Mouse (Mus musculus): ENCODE measurements at regions not wholly inside any gene's neighbourhood (a gene's known extent, or its start where the extent isn't known, plus 50 kb on each side); places are given as distances from the start of the nearest gene placed in this dataset.

DNA sequence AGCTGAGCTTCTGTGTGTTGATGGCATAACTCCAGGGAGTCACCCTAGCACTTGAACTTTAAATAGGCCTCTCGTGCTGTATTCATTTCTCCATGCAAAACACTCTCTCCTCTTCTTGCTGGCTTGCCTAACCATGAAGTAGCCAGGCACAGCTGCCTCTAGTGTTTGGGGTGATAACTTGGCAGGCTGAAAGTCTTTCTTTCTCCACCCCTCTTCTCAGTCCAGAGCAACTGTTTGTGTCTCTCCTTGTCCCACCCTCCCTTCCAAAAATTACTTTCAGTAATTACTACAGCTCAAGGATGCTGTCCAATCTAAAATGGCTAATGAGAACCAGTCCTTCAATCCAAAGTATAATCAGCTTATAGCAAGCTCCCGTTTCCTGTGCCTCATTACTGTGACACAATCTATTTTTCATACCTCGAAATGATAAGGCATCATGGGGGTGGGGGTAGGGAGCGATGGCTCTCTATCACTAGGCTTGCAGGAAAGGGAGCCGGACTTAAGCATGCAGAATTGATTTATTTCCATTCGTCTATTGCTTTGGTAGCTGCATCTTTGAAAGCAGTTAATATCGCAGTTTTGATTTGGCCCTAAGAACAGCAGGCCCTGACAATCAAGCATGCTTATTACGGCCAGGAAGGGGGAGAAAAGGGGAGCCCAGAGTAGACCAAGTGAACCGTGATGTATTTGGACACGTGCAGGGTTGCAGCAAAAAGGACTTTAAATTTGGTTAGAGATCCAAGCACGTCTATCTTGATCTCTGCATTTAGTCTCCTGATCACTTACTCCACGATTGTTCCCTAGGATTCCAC is 943.8 kb downstream of the Slc4a3 start:
- TF ChIP-seq GATA1 (IDR thresholded peaks at IDR 0.05; ENCODE audit: borderline replicate concordance, low read length): no peak
- no peak for TF ChIP-seq FLI1 (IDR thresholded peaks at IDR 0.05; ENCODE audit: low read length)
